Mouse (Mus musculus) stomach, postnatal 0 days (tissue): ENCODE results near the gene Vamp8.

Source experiments
- CTCF ChIP-seq: IDR thresholded peaks from 2 replicates; pipeline ENCODE4 v1.5.1; 2016; ENCODE audit warnings: antibody characterized with exemption, low read depth, mild to moderate bottlenecking, moderate library complexity
- EP300 ChIP-seq: optimal IDR thresholded peaks from 2 replicates; pipeline ENCODE3; 2016; ENCODE audit warnings: antibody characterized with exemption

DNA sequence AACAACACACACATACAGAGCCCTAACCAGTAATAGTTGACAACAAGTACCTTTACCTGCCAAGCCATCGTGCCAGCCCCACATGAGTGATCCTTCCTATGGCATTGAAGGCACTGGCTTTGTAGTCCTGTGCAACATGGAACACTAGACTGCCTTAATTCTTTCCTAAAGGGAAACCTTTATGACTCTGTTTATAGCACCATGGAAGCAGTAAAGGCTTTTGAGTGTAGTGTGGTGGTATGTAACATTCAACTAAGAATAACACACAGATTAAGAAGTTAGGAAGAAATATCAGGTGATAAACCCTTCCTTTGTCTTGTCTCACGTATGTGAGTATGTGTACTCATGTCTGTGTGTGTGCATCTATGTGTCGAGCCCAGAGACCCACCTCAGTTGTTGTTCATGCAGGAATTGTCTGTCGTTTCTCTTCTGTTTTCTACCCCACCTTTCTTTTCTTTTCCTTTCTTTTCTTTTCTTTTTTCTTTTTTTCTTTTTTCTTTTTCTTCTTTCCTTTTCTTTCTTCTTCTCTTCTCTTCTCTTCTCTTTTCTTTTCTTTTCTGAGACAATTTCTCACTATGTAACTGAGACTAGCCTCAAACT is 23.6 kb downstream of the Vamp8 start, which contains the start of gene Rnf181:
- TF ChIP-seq CTCF (no peak), EP300 (no peak)
